Mouse (Mus musculus) forebrain, embryonic 16.5 days (tissue): ENCODE data around the gene Rnf151. TPM values are rescaled to one million over a fixed set of nuclear protein-coding genes. Genes with fewer than 3 reads are reported as not detected.
A peak's percentile ranks its signal among the peaks of the same experiment; 100 is the strongest.

Source experiments
- ATAC-seq: fragments of 200-750 bp; cut with Nextera tagmentation; 2 replicates; pipeline ENCODE4 v1.8.0; 2017; ENCODE audit warnings: mild to moderate bottlenecking, moderate library complexity
- H3K27ac ChIP-seq: fragments of 300-500 bp; sonication (generic); 2 replicates; pipeline ENCODE4 v1.5.1; 2014; ENCODE audit warnings: low read length, control low read depth
- H3K27me3 ChIP-seq: fragments of 300-500 bp; sonication (generic); replicated peaks from 2 replicates; pipeline ENCODE4 v1.6.1; 2014; ENCODE audit warnings: low read length; ENCODE audit not compliant: control insufficient read depth, insufficient read depth
- H3K36me3 ChIP-seq: fragments of 300-500 bp; sonication (generic); 2 replicates; pipeline ENCODE4 v1.6.1; 2014; ENCODE audit not compliant: control insufficient read depth, insufficient read depth
- H3K4me1 ChIP-seq: fragments of 300-500 bp; sonication (generic); replicated peaks from 2 replicates; pipeline ENCODE4 v1.6.1; 2014; ENCODE audit warnings: low read length; ENCODE audit not compliant: control insufficient read depth, insufficient read depth
- H3K4me2 ChIP-seq: fragments of 300-500 bp; sonication (generic); 2 replicates; pipeline ENCODE4 v1.6.1; 2014; ENCODE audit warnings: mild to moderate bottlenecking, low read length, control low read depth
- H3K4me3 ChIP-seq: fragments of 300-500 bp; sonication (generic); replicated peaks from 2 replicates; pipeline ENCODE4 v1.5.1; 2014; ENCODE audit warnings: mild to moderate bottlenecking, low read length, control low read depth
- H3K9ac ChIP-seq: fragments of 300-500 bp; sonication (generic); replicated peaks from 2 replicates; pipeline ENCODE4 v1.6.1; 2014; ENCODE audit warnings: low read depth, low read length, control low read depth
- H3K9me3 ChIP-seq: fragments of 300-500 bp; sonication (generic); 2 replicates; pipeline ENCODE4 v1.6.1; 2016; ENCODE audit warnings: low read length; ENCODE audit not compliant: control insufficient read depth
- WGBS: fragments of 180-500 bp; shearing (Covaris S2); extraction: QIAGEN DNeasy Blood & Tissue Kit; methylation state at CpG from one replicate; pipeline ENCODE4 v1.1.7; 2014; 5-methylcytosine and 5-hydroxymethylcytosine counted together
- polyA plus RNA-seq: library from polyadenylated mRNA; unstranded; fragments of >200 nt; fragmentation: Nextera tagmentation; extraction: Ambion mirVana; gene quantifications from 2 replicates; pipeline ENCODE4 v1.2.1, GENCODE M21; 2015

Gene Rnf151
- polyA plus RNA-seq, 1 experiment from 2014 or later = not detected

DNA sequence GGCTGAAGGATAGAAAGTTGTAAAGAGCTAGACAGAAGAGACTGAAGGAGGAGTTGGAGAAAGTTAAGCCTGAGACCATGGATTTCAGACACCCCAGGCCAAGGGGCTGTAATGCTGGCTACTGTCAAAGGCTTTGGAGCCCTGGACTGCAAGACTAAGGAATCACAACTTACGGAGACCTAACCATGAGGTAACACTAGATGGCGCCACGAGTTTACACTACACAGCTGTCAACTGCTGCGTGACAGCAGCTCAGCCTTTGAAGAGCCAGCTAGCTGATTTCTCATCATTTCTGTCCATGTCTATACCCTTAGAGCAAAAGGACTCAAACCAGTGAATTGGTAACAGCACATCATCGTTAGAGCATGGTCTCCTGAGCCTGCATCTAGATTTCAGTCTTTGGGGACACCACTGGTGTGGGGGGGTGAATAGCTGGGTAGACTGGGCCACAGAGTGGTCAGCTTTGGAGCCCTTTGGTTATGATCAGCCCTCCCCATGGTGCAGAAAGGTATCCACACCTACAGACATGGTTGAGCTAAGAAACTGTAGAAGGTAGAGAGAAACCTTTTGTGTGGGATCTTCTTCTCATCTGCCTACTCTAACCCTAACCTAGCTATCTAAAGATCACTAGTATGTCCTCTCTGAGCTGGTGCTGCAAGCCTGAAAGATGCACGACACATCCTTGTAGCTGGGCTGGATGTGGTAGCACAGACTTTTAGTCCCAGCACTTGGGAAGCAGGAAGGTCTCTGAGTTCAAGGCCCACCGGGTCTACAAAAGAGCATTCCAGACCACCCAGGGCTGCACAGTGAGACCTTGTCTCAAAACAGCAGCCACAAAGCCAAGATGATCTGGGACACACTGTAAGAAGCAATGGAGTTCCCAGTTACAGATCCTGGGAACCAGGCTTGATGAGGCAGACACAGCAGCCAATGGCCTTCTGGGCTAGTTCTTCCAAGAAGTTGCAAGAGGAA is 27.9 kb upstream of the Rnf151 start:
- H3K9ac ChIP-seq = no peak overlapping the region
- no peaks in the 10 kb centered on the region for H3K9me3 ChIP-seq
- ATAC-seq = peak; percentile 86
- no peak overlapping the region for H3K27ac ChIP-seq
- no peaks in the 10 kb centered on the region for H3K36me3 ChIP-seq
- H3K4me2 ChIP-seq = no peak overlapping the region
- peaks cover 10% of the 10 kb centered on the region for H3K27me3 ChIP-seq
- H3K4me3 ChIP-seq = no peak overlapping the region
- H3K4me1 ChIP-seq = no peaks in the 10 kb centered on the region
- WGBS = 24% methylated on average over 7 of the region's 7 CpGs

DNA sequence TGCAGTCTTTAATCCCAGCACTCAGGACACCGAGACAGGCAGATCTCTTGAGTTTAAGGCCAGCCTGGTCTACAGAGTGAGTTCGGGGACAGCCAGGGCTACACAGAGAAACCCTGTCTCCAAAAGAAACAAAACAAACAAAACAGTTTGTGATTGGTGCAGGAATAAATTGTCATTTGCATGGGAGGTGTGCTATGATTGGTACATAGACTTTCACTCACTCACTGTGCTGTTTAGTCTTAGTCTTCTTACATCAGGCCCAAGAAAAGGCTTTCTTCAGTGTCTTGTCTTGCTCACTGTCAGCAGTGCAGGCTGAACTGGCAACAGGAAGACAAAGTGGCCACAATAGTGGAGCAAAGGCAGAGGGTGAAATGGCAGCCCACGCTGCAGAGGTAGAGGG is 26.5 kb upstream of the Rnf151 start:
- 69% methylated on average over 3 of the region's 3 CpGs for WGBS
- ATAC-seq = no peak
- Histone ChIP-seq H3K9me3 (no peaks in the 10 kb centered on the region), H3K4me1 (no peaks in the 10 kb centered on the region), H3K9ac (no peak overlapping the region), H3K4me3 (no peak overlapping the region), H3K36me3 (no peaks in the 10 kb centered on the region), H3K27ac (no peak overlapping the region), H3K27me3 (no peaks in the 10 kb centered on the region; the same call in 1 of the 2 replicates), H3K4me2 (no peak overlapping the region)

DNA sequence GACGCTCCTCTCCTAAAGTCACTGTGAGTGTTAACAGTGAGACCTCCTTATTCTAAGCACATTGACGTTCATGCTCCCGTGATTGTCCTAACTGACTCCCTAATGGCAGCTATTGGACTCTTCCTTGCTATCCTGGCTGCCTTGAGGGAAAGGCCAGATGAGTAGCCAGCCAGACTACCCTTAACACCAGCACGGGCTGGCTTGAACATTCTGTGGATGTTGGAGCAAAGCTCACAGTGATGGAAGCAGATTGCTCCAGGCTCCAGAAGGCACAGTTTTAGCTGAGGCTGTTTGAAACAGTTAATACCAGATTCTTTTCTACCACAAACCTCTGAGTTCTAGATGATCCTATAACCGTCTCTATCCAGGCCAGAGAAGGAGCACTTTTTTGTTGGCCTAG is 26.0 kb upstream of the Rnf151 start:
- no peaks in the 10 kb centered on the region for H3K4me1 ChIP-seq
- no peak overlapping the region for H3K27ac ChIP-seq
- H3K4me3 ChIP-seq = no peak overlapping the region
- no peak for ATAC-seq
- WGBS = 81% methylated on average over 5 of the region's 5 CpGs
- H3K36me3 ChIP-seq = no peaks in the 10 kb centered on the region
- no peak overlapping the region for H3K9ac ChIP-seq
- H3K4me2 ChIP-seq = no peak overlapping the region
- H3K27me3 ChIP-seq = no peaks in the 10 kb centered on the region; the same call in 1 of the 2 replicates
- H3K9me3 ChIP-seq = no peaks in the 10 kb centered on the region

DNA sequence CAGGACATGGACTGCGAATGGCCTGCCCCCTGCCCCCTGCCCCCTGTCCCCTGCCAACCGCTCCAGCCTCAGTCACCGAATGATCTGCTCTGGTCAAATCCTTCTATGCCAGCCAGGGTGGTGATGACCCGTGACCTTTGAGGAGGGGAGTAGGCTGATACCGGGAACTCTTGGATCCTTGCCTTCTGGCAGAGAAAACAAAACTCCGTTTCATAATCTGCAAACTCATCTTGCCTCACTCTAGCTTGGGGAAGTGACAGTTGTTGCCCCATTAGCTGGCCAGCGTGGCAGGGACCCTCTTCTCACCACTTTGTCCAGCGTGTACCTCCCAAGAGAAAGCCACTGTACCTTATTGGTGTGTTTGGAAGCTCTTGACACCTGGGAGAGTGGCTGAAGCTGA is 24.4 kb upstream of the Rnf151 start:
- no peak overlapping the region for H3K9ac ChIP-seq
- H3K4me2 ChIP-seq = no peak overlapping the region
- H3K36me3 ChIP-seq = no peaks in the 10 kb centered on the region
- no peaks in the 10 kb centered on the region for H3K9me3 ChIP-seq
- no peak for ATAC-seq
- no peaks in the 10 kb centered on the region for H3K27me3 ChIP-seq
- H3K4me1 ChIP-seq = 0 out of 2 replicates have a peak, but pooled peaks cover under 1% of the 10 kb centered on the region
- WGBS = 87% methylated on average over 8 of the region's 8 CpGs
- no peak overlapping the region for H3K27ac ChIP-seq
- no peak overlapping the region for H3K4me3 ChIP-seq

DNA sequence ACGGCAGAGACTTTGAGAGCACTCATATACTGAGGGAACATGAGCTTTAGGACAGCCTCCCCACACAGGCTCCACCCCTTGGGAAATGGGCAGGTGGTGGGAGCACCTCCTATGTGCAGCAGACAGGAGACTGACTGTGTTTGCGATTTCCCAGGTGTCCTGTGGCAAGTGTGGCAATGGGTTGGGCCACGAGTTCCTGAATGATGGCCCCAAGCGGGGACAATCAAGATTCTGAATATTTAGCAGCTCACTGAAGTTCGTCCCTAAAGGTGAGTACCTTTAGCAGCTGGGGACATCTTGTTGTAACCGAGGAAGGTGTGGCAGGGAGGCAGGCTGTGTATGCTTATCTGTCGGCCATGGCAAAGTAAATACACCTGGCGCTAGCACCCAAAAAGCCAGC is 22.1 kb upstream of the Rnf151 start:
- Histone ChIP-seq H3K27ac (no peak overlapping the region), H3K27me3 (no peaks in the 10 kb centered on the region), H3K4me1 (peaks cover 10% of the 10 kb centered on the region), H3K9me3 (no peaks in the 10 kb centered on the region), H3K4me3 (no peak overlapping the region), H3K9ac (no peak overlapping the region), H3K36me3 (no peaks in the 10 kb centered on the region), H3K4me2 (no peak overlapping the region)
- no peak for ATAC-seq
- WGBS = 83% methylated on average over 8 of the region's 8 CpGs

DNA sequence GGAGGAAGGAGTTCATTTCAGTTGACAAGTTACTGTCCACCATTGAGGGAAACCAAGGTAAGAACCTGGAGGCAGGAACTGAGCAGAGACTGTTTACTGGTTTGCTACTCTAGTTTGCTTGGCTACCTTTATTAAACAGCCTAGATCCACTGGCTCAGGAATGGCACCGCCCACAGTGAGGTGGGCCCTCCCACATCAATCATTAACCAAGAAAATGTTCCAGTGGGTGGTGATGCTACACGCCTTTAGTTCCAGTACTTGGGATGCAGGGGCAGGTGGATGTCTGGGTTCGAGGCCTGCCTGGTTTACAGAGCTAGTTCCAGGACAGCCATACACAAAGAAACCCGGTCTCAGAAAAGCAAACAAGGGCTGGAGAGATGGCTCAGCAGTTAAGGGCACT is 20.4 kb upstream of the Rnf151 start:
- ATAC-seq = no peak

DNA sequence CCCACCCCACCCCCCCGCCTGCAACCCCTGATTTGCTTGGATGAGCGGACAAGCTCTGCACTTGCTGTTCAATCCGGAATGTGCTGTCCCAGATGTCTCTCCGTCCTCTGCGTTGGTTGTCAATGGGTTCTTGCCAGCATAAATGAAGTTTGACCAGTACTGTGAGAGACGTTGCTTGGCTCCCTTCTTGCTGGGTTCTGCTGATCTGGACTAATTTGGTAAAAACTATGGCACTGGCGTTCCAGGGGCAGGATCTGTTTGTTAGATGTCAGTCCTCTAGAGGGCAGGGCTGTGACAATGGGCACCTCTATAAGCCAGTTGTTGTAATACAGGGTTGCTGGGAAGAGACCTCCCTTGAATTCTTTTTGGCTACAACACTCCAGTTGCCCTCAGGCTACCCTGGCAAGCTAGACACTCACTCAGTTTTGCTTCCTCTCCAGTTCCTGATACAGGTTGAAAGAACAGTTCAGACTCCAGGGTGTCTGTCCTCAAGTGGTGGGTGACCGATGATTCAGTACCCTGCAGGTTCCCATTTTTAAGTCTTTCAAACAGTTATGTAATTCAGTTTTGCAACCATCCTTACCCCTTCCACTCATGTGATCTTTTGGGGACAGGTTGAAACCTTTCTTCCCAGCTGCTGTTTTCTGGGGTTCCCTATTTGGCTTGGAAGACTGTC is 19.4 kb upstream of the Rnf151 start:
- no peak for ATAC-seq
- Histone ChIP-seq H3K4me1 (peaks cover 10% of the 10 kb centered on the region), H3K4me2 (peak overlapping the region; percentile 91), H3K36me3 (no peaks in the 10 kb centered on the region), H3K27ac (no peak overlapping the region), H3K4me3 (peak overlapping the region; percentile 66), H3K27me3 (no peaks in the 10 kb centered on the region), H3K9ac (peak overlapping the region; percentile 65), H3K9me3 (no peaks in the 10 kb centered on the region)
- 23% methylated on average over 8 of the region's 8 CpGs for WGBS

More for the DNA sequence above, 20.4 kb upstream of the Rnf151 start:
- 82% methylated on average over 4 of the region's 4 CpGs for WGBS
- H3K36me3 ChIP-seq = no peaks in the 10 kb centered on the region
- H3K27me3 ChIP-seq = no peaks in the 10 kb centered on the region
- peaks cover 10% of the 10 kb centered on the region for H3K4me1 ChIP-seq
- no peak overlapping the region for H3K4me2 ChIP-seq
- H3K27ac ChIP-seq = no peak overlapping the region
- H3K9ac ChIP-seq = no peak overlapping the region
- H3K9me3 ChIP-seq = no peaks in the 10 kb centered on the region
- no peak overlapping the region for H3K4me3 ChIP-seq

DNA sequence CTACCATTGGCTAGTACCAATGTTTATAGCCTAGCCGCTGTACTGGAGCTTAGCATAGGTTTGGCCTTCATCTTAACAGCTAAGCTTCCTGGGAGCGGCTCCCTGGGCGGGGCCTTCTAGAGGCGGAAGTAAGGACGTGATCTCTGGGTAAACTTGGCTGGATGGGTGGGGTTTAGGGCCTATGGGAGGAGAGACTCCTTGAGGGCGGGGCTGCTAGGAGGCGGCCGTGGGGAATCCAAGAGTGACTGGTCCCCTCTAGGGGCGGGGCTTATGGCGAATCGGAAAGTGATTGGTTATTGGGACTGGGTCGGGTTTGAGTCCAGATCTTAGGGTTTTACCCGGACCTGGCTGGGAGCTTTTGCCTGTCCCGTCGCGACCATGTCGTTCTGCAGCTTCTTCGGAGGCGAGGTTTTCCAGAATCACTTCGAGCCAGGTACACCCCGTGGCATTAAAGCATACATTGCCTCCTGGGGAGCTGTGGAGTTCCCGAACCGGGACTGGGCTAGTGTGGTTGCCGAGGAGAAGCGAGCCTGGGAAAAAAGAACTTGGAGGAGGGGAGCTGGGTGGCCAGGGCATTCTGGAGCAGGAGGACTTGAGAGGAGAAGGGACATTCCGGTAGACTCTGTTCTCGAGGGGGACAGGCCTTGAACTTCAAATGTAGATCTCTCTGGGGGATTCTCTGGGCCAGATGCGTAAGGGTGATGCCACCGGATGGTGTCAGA is 18.6 kb upstream of the Rnf151 start, which contains the start of gene Msrb1:
TSS of gene Msrb1 (plus strand) at position 313 of the 722 bp plus-strand sequence.
- Histone ChIP-seq H3K4me2 (peak within 1 kb of the TSS; percentile 91), H3K27me3 (no peaks in the 10 kb centered on the region), H3K9ac (peak within 1 kb of the TSS; percentile 65), H3K4me1 (peaks cover 10% of the 10 kb centered on the region), H3K36me3 (no peaks in the 10 kb centered on the region), H3K4me3 (peak within 1 kb of the TSS; percentile 66), H3K9me3 (no peaks in the 10 kb centered on the region), H3K27ac (peak within 1 kb of the TSS; percentile 31; the same call in 1 of the 2 replicates)
- peak; percentile 98 for ATAC-seq
- 3% methylated on average over 29 of the region's 29 CpGs for WGBS

DNA sequence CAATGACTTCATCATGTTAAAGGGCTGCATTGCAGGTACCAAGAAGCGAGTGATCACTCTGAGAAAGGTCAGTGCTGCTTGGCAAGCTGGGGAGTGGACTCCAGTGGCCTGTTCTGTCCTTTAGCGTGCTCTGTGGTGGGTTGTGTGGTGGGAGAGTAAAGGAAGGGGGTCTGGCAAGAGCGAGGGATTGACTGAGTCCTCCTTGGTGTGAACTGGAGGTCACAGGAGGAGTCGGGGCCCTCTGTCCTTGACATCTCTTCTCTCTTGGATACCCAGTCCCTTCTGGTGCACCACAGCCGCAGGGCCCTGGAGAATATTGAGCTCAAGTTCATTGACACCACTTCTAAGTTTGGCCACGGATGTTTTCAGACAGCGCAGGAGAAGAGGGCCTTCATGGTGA is 17.6 kb upstream of the Rnf151 start:
- Histone ChIP-seq H3K4me2 (no peak overlapping the region), H3K4me1 (peaks cover 10% of the 10 kb centered on the region)
- WGBS = 91% methylated on average over 7 of the region's 7 CpGs

More for the DNA sequence above, 17.6 kb upstream of the Rnf151 start:
- Histone ChIP-seq H3K4me3 (no peak overlapping the region), H3K27ac (no peak overlapping the region), H3K9ac (no peak overlapping the region), H3K36me3 (no peaks in the 10 kb centered on the region), H3K27me3 (no peaks in the 10 kb centered on the region), H3K9me3 (no peaks in the 10 kb centered on the region)
- ATAC-seq = no peak
